Mouse (Mus musculus) adipose tissue, adult 10 weeks (tissue): ENCODE results near the gene Abt1. TPM values are rescaled to one million over a fixed set of nuclear protein-coding genes. Genes with fewer than 3 reads are reported as not detected.

Source experiments
- polyA plus RNA-seq: library from polyadenylated mRNA; stranded (reverse); fragments of 350-450 nt; fragmentation: Illumina TruSeq; extraction: RNeasy Lipid Tissue Mini Kit (QIAGEN cat#74804); gene quantifications from one replicate; pipeline ENCODE4 v1.2.3, GENCODE M21; 2014; ENCODE audit warnings: low read depth, low replicate concordance

Abt1 gene
- polyA plus RNA-seq = 5.0 TPM

DNA sequence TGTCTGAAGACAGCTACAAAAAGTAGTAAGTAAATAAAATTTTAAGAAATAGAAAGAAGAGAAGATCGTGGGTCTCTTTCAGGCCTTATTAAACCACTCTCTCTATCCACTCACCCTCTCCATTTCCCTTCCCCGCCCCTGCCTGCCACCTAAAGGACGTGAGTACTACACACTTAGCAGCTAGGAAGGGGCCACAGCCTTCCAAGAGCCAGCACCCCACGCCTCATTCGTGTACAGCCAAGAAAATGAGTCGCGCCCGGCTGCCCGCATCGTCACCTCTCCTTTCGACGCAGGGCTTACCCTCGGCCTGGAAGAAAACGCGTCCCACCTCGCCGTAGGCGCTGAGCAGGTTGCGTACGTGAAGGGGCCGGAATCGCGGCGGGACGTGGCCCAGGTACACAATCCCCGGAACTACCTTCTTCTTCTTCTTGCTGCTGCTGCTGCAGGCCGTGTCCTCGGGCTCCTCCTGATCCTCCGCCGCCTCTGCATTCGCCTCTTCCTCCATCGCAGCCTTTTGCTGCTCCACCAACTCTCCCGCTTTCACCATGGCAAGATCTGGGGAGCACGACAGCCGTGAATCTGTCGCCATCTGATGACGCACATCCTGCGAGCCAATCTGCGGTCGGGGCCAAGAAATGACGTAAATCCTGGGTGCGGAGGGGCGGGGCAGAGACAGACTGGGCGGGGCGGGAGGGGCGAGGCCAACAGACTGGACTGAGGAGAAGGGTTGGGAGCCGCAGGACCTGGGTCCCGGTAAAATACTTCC, at the start of gene Abt1:
Gene Abt1, minus strand, starts transcription at position 581 of the 766 bp plus-strand sequence.

DNA sequence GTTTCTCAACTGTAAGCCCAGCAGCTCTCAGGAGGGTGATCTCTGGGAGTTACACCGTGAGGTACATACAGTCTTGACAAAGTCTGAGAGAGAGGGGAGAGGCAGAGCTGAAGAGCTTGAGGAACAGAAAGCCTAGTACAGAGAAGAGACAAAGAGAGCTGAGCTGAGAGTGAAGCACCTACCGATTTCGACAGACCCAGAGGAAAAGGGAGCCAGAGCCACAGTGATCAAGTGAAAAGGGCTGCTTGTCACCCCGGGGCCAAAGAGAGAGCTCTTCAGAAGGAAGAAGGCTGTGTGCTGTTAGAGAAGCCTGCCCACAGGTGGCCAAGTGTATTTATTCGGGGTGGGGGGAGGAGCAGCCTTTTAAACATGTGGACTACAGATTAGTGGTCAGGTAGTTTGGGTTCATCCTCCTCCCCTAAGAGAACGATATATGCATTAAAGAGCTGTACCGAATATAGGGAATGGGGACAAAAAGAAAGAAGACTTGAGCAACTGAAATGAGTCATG, 42.0 kb upstream of the Abt1 start, which contains the start of gene Btn1a1:
Gene Btn1a1, minus strand, starts transcription at position 302 of the 510 bp plus-strand sequence.

DNA sequence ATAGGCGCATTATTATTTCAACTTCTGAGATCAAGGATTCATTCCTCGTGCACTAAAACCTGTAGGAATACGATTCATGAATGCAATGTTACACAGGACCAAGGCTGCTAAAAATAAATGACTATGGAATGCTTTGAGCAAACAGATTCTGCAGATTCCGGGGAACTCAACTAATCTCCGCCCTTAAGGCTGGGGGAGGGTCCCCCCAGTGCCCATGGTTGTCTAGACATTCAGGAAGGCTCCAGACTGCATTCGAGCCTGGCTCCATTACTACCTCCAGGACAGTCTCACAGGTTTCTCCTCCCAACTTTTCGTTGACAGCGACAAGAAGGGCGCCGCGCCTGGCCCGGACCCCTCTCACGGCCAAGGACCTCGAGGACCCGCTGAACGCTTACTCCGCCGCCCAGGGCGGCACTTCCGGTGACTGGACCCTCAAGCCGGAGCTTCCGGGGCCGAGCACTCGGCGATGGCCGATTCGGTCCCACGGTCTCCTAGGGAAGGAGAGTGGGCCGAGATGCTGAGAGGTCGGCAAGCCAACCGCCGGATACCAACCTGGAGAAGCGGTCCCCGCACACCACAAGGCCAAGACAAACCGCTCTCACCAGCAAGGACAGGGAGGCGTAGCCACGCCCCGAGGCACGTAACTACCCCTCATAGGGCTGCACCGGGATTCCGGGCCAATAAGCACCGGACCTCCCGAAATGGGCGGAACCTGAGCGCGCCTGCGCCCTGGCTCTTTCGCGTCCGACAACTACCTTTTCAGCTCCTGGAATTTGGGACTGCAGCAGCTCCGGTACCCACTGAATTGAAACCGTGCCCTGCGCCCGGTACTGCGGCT, 54.9 kb downstream of the Abt1 start, which contains the start of gene Zfp322a:
Gene Zfp322a, minus strand, starts transcription at position 626 of the 838 bp plus-strand sequence.

Other genes with a start within 250 kb of the Abt1 start
- not detected for gene Vmn1r220, start 235.9 kb downstream of the Abt1 start, polyA plus RNA-seq
- not detected for gene Vmn1r221, start 209.7 kb downstream of the Abt1 start, polyA plus RNA-seq
- not detected for gene Vmn1r222, start 187.9 kb downstream of the Abt1 start, polyA plus RNA-seq
- not detected for gene Vmn1r223, start 176.7 kb downstream of the Abt1 start, polyA plus RNA-seq
- 13.4 TPM for gene Zfp322a, start 54.7 kb downstream of the Abt1 start, polyA plus RNA-seq
- 0.19 TPM for gene Btn1a1, start 42.0 kb upstream of the Abt1 start, polyA plus RNA-seq
- gene Btn2a2, start 65.0 kb upstream of the Abt1 start, polyA plus RNA-seq = not detected
- gene Hist1h4h, start 107.2 kb upstream of the Abt1 start, polyA plus RNA-seq = 24.5 TPM
- gene Hist1h2af, start 110.0 kb upstream of the Abt1 start, polyA plus RNA-seq = not detected
- gene Hist1h3g, start 111.6 kb upstream of the Abt1 start, polyA plus RNA-seq = not detected
- gene Hist1h2bh, start 119.5 kb upstream of the Abt1 start, polyA plus RNA-seq = 0.24 TPM
- gene Hist1h3f, start 120.2 kb upstream of the Abt1 start, polyA plus RNA-seq = not detected
- gene Hist1h4f, start 127.8 kb upstream of the Abt1 start, polyA plus RNA-seq = not detected
- gene Hist1h1d, start 129.4 kb upstream of the Abt1 start, polyA plus RNA-seq = 0.16 TPM
- gene Hist1h3e, start 138.5 kb upstream of the Abt1 start, polyA plus RNA-seq = 0.67 TPM
- not detected for gene Hist1h2ae, start 147.4 kb upstream of the Abt1 start, polyA plus RNA-seq
- gene Hist1h2bg, start 147.5 kb upstream of the Abt1 start, polyA plus RNA-seq = 3.0 TPM
- not detected for gene Hist1h2bf, start 150.3 kb upstream of the Abt1 start, polyA plus RNA-seq
- not detected for gene Hist1h2ad, start 150.5 kb upstream of the Abt1 start, polyA plus RNA-seq
- gene Hist1h3d, start 151.9 kb upstream of the Abt1 start, polyA plus RNA-seq = 0.92 TPM
- 0.56 TPM for gene Hist1h4d, start 157.7 kb upstream of the Abt1 start, polyA plus RNA-seq
- 7.3 TPM for gene Hist1h2be, start 197.3 kb upstream of the Abt1 start, polyA plus RNA-seq
- gene Hist1h1e, start 198.7 kb upstream of the Abt1 start, polyA plus RNA-seq = 3.9 TPM